Mouse (Mus musculus) bone marrow, adult 2 months (tissue): ENCODE data around the gene Atg16l2. TPM values are rescaled to one million over a fixed set of nuclear protein-coding genes. Genes with fewer than 3 reads are reported as not detected.

ENCODE experiments used
- H3K27ac ChIP-seq: fragments of 200-500 bp; 2 replicates; pipeline ENCODE4 v1.5.1; 2012; ENCODE audit warnings: low read depth, mild to moderate bottlenecking, control low read depth, inconsistent platforms, low read length; ENCODE audit not compliant: control insufficient read depth, poor library complexity, insufficient read depth
- H3K4me1 ChIP-seq: fragments of 200-500 bp; 2 replicates; pipeline ENCODE4 v1.6.1; 2011; ENCODE audit warnings: low read length; ENCODE audit not compliant: control insufficient read depth, insufficient read depth
- H3K4me3 ChIP-seq: fragments of 200-500 bp; replicated peaks from 2 replicates; pipeline ENCODE3; 2011; ENCODE audit warnings: mild to moderate bottlenecking, low read depth, low read length, control low read depth; ENCODE audit not compliant: control insufficient read depth
- CTCF ChIP-seq: fragments of 200-500 bp; IDR thresholded peaks from 2 replicates; pipeline ENCODE4 v1.5.1; 2011; ENCODE audit warnings: low read length, control low read depth; ENCODE audit not compliant: control insufficient read depth, insufficient read depth
- POLR2A ChIP-seq: fragments of 200-500 bp; IDR thresholded peaks from 2 replicates; pipeline ENCODE4 v1.6.1; 2011; ENCODE audit warnings: low read depth, mild to moderate bottlenecking, control low read depth, low read length, borderline replicate concordance; ENCODE audit not compliant: control insufficient read depth
- WGBS: fragments of 180-500 bp; shearing (Covaris S2); methylation state at CpG from one replicate; pipeline ENCODE4 v1.1.7; 2018; 5-methylcytosine and 5-hydroxymethylcytosine counted together
- polyA plus RNA-seq: library from polyadenylated mRNA; stranded (reverse); fragments of >200 nt; gene quantifications from 2 replicates; pipeline ENCODE4 v1.2.4, GENCODE M21; 2011; ENCODE audit warnings: low replicate concordance; ENCODE audit not compliant: missing spikeins, insufficient read depth, insufficient read length

The Atg16l2 gene
- polyA plus RNA-seq, 1 experiment: 38.6 TPM

DNA sequence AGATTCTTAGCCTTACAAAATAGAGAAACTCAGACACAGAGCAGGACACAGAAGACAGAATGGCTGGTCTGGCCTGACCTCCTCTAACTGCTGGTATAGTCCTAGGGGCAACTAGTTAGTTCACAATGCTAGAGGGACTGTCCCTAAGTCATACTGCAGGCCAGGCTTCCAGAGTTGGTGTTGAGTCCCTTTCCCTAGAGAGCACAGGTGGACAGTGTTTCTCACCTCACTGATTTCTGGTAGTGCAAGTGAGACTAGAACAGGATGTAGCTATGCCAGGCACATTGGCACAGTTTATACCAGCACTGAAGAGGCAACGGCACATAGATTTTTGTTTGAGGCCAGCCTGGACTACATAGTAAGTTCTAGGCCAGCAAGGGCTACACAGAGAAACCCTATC lies 9.4 kb downstream of the Atg16l2 start:
- Histone ChIP-seq H3K4me3 (no peak overlapping the region), H3K4me1 (no peaks in the 10 kb centered on the region), H3K27ac (no peak overlapping the region)
- WGBS: 85% methylated on average over 1 of the region's 1 CpGs
- TF ChIP-seq POLR2A (no peak), CTCF (no peak)

DNA sequence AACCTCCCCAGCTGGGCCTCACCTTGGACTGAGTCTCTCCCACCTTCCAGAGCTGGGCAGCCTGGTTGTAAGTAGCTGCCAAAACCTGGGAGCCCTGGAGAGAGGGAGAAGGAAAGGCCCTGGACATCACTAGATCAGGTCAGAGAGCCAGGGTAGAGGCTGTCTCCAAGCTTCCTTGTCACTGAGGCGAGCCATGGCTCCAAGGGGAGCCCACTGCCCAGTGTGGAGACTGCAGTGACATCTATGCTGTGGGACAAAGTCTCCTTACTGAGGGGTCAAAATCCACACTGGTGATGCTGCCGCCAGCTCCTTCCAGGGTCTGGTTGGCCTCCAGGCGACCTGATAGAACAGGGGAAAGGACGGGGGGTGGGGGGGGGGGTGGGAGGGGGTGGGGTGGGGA lies 10.0 kb downstream of the Atg16l2 start:
- 63% methylated on average over 4 of the region's 4 CpGs for WGBS
- H3K4me3 ChIP-seq: no peak overlapping the region
- H3K27ac ChIP-seq: no peak overlapping the region
- H3K4me1 ChIP-seq: no peaks in the 10 kb centered on the region
- TF ChIP-seq POLR2A: no peak

DNA sequence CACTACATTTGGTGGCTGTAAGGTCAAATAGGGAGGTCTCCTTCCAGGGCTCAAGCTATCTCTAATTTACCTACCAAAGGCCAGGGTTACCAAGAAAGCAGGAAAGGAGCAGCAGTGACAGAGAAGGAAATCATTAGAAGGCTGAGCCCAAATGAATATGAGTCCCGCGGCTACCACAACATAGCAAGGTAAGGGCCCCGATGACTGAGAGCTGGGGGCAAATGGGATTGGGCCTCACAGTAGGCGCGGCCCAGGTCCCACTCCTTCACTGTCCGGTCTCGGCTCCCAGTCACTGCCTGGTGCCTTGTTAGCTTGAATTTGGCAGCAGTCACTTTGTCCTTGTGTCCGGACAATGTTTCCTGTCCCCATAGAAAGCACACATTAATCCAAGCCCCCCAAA lies 10.4 kb downstream of the Atg16l2 start:
- no peak overlapping the region for H3K4me3 ChIP-seq
- WGBS: 84% methylated on average over 8 of the region's 8 CpGs
- H3K27ac ChIP-seq: no peak overlapping the region
- H3K4me1 ChIP-seq: no peaks in the 10 kb centered on the region
- TF ChIP-seq POLR2A (no peak), CTCF (no peak)

DNA sequence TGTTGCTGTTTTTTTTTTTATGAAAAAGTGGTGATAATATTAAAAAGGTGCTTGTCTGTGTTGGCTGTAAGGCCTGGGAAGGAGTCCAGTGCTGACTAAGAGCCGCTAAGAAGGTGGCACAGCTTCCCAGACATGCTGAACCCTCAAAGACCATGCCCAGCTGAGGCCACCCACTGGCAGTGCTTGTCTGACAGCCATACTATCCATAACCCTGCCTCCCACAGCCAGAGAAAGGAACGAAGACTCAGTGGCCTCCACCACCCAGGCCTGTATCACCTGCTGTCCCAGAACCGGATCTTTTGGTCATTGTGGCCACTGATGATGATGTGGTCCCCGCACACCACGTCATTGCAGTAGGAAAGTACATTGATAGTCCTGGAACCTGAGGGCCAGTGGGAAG lies 10.8 kb downstream of the Atg16l2 start:
- TF ChIP-seq POLR2A (no peak), CTCF (no peak)
- Histone ChIP-seq H3K27ac (no peak overlapping the region), H3K4me3 (no peak overlapping the region), H3K4me1 (no peaks in the 10 kb centered on the region)
- 89% methylated on average over 5 of the region's 5 CpGs for WGBS

DNA sequence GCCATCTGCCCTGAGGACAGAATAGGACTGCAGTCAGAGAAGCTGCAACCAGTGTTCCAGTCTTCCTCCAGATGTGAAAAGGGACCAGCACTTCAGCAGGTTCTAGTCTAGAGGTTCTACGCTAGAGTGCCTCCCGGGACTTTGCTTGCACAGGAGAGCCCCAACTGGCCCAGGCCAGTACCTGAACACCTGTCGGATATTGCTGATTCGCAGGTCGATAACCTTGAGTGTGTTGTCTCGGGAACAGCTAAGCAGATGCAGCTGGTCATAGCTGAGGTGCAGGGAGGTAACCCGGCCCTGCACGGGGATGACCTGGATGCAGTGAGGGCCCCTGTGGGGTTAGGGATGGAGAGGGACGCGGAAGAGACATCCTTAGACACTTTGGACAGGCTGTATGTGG lies 11.7 kb downstream of the Atg16l2 start:
- H3K4me3 ChIP-seq: no peak overlapping the region
- H3K4me1 ChIP-seq: no peaks in the 10 kb centered on the region
- TF ChIP-seq POLR2A (no peak), CTCF (no peak)
- 90% methylated on average over 10 of the region's 10 CpGs for WGBS
- no peak overlapping the region for H3K27ac ChIP-seq

DNA sequence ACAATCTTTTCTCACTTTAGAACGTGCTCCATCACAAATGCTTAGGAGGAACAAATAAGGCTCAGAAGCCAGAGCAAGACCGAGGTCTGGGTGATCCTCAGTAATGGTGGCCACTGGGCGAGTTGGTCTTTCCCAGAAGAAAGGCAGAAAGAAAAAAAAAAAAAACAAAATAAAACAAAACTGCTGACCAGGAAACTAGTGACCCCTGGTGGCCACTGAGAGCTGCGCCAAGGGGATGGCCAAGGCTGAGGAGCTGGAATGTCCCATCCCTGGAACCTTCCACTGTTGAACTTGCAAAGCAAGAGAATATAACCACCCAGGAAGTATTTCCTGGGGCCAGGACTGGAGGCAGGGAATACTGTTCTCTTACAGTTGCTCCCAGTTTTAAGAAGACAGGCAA lies 13.6 kb downstream of the Atg16l2 start:
- TF ChIP-seq POLR2A: no peak
- TF ChIP-seq CTCF: peak; percentile 66
- WGBS: 58% methylated on average over 4 of the region's 4 CpGs

DNA sequence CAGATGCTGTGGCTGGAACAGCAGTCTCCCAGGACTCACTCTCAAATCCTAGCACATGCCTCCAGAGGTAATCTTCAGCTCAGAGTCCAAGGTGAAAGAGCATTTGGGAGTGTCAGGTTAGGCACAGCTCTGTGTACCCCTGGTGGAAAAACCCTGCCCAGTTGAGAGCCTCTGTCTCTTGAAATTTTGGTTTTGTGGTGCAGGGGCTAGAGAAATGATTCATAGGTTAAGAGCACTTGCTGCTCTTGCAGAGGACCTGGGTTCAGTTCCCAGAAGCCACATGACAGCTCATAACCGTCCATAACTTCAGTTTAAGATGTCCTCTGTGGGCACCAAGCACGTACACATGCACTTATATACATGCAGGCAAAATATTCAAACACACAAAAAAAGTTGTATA lies 14.2 kb downstream of the Atg16l2 start:
- H3K27ac ChIP-seq: no peak overlapping the region
- H3K4me3 ChIP-seq: no peak overlapping the region
- TF ChIP-seq POLR2A: no peak
- no peak for TF ChIP-seq CTCF
- 73% methylated on average over 2 of the region's 2 CpGs for WGBS
- no peaks in the 10 kb centered on the region for H3K4me1 ChIP-seq

More for the DNA sequence above, 13.6 kb downstream of the Atg16l2 start:
- H3K27ac ChIP-seq: no peak overlapping the region
- H3K4me3 ChIP-seq: no peak overlapping the region
- H3K4me1 ChIP-seq: no peaks in the 10 kb centered on the region

DNA sequence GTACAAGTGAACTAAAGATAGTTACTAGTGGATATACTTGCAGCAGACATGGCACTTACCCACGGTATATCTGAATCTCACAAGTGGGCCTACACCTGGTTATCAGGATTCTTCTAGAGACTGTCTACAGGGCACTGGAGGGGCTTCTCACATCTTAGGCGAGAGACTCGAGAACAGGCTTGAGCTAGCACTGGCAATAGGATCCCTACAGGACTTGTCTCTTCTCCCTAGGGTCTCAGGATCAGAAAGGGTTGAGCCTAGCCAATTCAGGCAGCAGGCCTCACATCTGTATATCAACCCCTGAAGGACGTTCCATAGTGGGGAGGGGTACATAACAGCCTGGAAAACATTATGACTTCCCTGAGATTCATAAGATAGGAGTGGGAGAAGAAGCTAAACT lies 15.2 kb downstream of the Atg16l2 start:
- Histone ChIP-seq H3K4me3 (no peak overlapping the region), H3K27ac (no peak overlapping the region), H3K4me1 (no peaks in the 10 kb centered on the region; the same call in 1 of the 2 replicates)
- TF ChIP-seq POLR2A: no peak
- TF ChIP-seq CTCF: no peak
- WGBS: 77% methylated on average over 4 of the region's 4 CpGs

DNA sequence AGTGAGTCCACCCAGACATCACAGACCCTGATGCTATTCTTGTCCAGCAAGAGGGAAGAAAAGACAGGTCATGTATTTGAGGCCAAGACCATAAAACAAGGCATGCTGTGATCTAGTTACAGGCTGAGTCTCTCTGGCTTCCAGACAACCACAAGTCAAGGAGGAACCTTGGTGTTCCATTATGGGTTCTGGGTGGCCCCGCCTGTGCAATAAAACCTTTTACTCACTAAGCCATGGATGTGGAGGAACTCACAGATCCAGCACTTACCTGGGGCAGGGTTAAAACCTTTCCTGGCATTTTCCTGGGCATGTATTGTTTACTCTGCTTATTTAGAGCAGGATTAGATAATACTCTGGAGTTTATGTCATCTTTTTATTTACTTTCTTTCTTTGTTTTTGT lies 17.5 kb downstream of the Atg16l2 start:
- TF ChIP-seq POLR2A (no peak), CTCF (no peak)
- WGBS: 83% methylated on average over 1 of the region's 1 CpGs

More for the DNA sequence above, 17.5 kb downstream of the Atg16l2 start:
- no peaks in the 10 kb centered on the region; the same call in 1 of the 2 replicates for H3K4me1 ChIP-seq
- H3K27ac ChIP-seq: no peak overlapping the region
- no peak overlapping the region for H3K4me3 ChIP-seq
